Mouse (Mus musculus) embryo, embryonic 10 days (tissue): ENCODE results near the gene Rbm15b.

Experiments
- DNase-seq: peaks from one replicate; pipeline ENCODE4 v3.0.0-alpha.2; 2015; ENCODE audit warnings: low spot score

The Rbm15b gene

GRCm38 (mm10) chr9:106886828-106887702 is at the start of gene Rbm15b:
Rbm15b (minus strand) TSS chr9:106887428.
- peak; percentile 100 for DNase-seq

GRCm38 (mm10) chr9:106934998-106935397 is 47.8 kb upstream of the Rbm15b start:
- no peak for DNase-seq

GRCm38 (mm10) chr9:106914878-106915277 is 27.6 kb upstream of the Rbm15b start:
- DNase-seq: no peak

- peak; percentile 11 for DNase-seq
Observed at GRCm38 (mm10) chr9:106913759-106914158, 26.5 kb upstream of the Rbm15b start.

- DNase-seq: no peak
Observed at GRCm38 (mm10) chr9:106911624-106912023, 24.4 kb upstream of the Rbm15b start.

GRCm38 (mm10) chr9:106908715-106909114 is 21.5 kb upstream of the Rbm15b start:
- no peak for DNase-seq

- DNase-seq: no peak
Observed at GRCm38 (mm10) chr9:106908174-106908573, 20.9 kb upstream of the Rbm15b start.

- no peak for DNase-seq
Observed at GRCm38 (mm10) chr9:106906597-106906996, 19.4 kb upstream of the Rbm15b start.

- DNase-seq: peak; percentile 68
Observed at GRCm38 (mm10) chr9:106903791-106904134, 16.5 kb upstream of the Rbm15b start.

- DNase-seq: no peak
Observed at GRCm38 (mm10) chr9:106903099-106903790, 16.0 kb upstream of the Rbm15b start.

- DNase-seq: no peak
Observed at GRCm38 (mm10) chr9:106901596-106901995, 14.4 kb upstream of the Rbm15b start.

- DNase-seq: no peak
Observed at GRCm38 (mm10) chr9:106898901-106899300, 11.7 kb upstream of the Rbm15b start.

GRCm38 (mm10) chr9:106893327-106893726 is 6.1 kb upstream of the Rbm15b start:
- DNase-seq: peak; percentile 40

GRCm38 (mm10) chr9:106892552-106892875 is 5.3 kb upstream of the Rbm15b start:
- no peak for DNase-seq

GRCm38 (mm10) chr9:106891829-106892551 is 4.8 kb upstream of the Rbm15b start, which contains the start of gene Manf:
Manf (minus strand) TSS chr9:106891979.
- peak; percentile 99 for DNase-seq

GRCm38 (mm10) chr9:106891341-106891741 is 4.1 kb upstream of the Rbm15b start:
- peak; percentile 43 for DNase-seq

GRCm38 (mm10) chr9:106890496-106891240 is 3.4 kb upstream of the Rbm15b start:
- no peak for DNase-seq

GRCm38 (mm10) chr9:106889321-106889720 is 2.1 kb upstream of the Rbm15b start:
- DNase-seq: no peak

GRCm38 (mm10) chr9:106888346-106888745 is 1.1 kb upstream of the Rbm15b start:
- no peak for DNase-seq

GRCm38 (mm10) chr9:106885901-106886731 is 1.1 kb downstream of the Rbm15b start:
- peak; percentile 41 for DNase-seq
